Mouse (Mus musculus) layer of hippocampus, postnatal 36 days (tissue): Measurements from ENCODE around the gene Cxcl10. TPM values are rescaled to one million over a fixed set of nuclear protein-coding genes. Genes with fewer than 3 reads are reported as not detected.
A peak's percentile ranks its signal among the peaks of the same experiment; 100 is the strongest.

ENCODE experiments used
- DNase-seq, 2 experiments: peaks; one replicate each; pipeline ENCODE4 v3.0.0; 2022
- total RNA-seq, 2 experiments: library from RNA; stranded (reverse); gene quantifications; 2 replicates each; pipeline ENCODE4 v1.2.3; 2021

Cxcl10 gene
- not detected for total RNA-seq

DNA sequence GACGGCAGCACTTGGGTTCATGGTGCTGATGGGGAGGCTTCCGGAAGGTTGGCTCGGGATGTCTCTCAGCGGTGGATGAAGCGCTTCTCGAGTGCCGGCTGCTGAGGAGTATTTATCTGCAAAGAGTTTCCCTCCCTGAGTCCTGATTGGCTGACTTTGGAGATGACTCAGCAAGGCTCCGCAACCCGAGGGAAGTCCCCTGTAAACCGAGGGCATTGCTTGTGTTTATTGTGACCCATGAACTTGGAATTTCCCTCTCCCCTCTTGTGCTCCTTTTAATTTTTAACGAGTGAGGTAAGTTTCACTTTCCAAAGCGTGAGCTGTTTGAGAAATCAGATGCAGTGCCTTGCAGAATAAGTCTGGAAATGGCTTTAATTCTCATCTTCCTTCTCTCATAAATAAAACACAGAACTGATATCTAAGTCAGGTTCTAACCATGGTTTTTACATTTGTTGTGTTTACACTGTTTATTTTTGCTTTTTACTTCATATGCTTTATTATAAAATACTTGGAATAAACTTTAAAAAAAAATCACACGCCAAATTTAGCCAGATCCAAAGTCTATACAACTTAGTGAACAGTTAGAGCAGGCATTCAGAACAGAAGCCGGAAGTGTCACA is at the start of gene Cxcl10:
TSS of gene Cxcl10 (minus strand) at position 96 of the 620 bp plus-strand sequence.
- no peak for DNase-seq

GRCm38 (mm10) chr5:92398153-92398552 is 49.5 kb upstream of the Cxcl10 start:
- DNase-seq: peak; percentile 47 to 61

- DNase-seq: no peak
Observed at GRCm38 (mm10) chr5:92396476-92396875, 47.8 kb upstream of the Cxcl10 start.

GRCm38 (mm10) chr5:92395764-92396163 is 47.1 kb upstream of the Cxcl10 start:
- no peak for DNase-seq

DNA sequence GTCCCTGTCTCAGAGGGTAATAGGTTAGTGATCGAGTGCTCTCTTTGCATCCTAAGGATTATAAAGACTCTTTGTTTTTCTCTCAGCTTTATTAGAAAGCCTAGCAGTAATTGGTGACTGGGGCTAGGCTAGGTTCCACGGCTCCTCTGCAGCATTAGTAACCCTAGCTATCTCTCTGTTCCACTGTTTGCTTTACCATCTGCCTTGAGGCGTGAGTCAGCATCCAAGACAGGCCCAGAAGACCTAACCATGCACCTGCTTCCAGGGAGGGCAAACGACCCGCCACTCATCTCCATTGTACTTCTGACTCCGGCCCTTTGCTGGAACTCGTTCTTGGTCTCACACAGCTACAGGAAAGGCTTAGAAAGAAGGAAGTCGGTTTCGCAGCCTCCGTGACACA is 45.2 kb upstream of the Cxcl10 start:
- DNase-seq: no peak

GRCm38 (mm10) chr5:92392542-92392941 is 43.9 kb upstream of the Cxcl10 start:
- no peak for DNase-seq

DNA sequence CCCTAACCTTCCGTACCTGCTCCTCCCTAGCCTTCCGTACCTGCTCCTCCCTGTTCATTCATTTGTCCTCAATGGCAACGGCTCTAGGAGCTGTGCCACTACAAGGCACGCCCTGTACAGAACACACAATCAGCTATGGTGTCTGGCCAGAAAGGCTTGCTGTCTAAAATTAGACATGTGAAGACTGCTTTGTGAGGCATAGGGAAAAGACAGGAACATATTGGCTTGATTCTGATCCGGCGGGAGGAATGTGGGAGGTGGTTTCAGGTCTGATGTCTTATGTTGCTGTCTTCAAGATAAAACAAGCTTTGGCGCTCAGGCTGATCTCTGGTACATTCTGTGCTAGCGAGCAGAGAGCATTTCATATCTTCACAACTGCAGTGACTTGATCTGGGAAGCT is 41.9 kb upstream of the Cxcl10 start:
- DNase-seq: no peak

DNA sequence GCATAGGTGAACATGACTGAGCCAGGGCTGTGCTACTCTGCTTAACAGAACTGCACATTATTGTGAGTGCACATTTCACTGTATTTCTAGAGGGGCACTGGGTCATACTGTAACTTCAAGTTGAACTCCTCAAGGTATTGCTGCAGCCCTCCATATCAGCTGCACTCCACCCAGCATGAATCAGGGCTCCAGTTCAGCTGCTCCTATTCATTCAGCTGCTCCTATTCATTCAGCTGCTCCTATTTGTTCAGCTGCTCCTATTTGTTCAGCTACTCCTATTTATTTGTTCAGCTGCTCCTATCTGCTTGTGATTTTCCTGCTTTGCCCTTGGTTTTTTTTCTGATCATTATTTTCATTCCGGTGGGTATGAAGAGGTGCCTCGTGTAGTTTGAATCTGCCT is 41.3 kb upstream of the Cxcl10 start:
- no peak for DNase-seq

DNA sequence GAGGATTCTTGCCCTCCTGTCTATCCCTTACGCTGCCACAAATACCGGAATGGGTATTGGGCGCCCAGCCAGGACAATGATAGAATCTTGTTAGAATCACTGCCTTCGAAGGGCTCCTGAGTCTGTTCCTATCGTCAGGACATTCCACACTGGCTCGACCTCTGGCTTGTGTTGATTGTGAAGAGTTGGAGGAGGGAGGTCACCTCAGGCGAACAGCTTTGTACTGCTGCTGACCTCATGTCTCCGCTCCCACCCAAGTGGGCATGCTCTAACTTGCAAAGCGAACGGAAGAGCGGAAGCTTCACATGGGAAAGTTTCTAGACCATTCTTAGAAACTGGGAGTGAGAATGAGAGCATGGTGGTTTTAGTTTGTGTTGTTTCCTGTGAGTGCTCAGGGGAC is 38.7 kb upstream of the Cxcl10 start:
- no peak for DNase-seq

DNA sequence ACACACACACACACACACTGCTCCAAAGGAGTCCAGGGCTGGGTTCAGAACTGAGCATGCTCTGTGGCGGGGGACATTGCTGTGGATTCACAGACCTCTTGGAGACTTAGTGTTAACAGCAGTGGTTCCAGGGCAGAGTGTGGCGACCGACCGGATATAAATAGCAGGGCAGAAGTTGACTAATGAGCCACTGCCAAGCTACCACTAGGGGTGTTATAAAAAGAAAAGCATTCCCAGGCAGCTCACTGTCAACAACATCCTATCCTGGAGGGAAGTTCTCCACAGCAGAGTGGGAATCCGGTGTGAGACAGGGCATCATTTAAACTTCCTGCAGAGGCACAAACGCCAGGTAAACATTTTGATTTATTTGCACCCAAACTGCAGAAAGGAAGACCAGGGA is 38.0 kb upstream of the Cxcl10 start:
- DNase-seq: no peak

DNA sequence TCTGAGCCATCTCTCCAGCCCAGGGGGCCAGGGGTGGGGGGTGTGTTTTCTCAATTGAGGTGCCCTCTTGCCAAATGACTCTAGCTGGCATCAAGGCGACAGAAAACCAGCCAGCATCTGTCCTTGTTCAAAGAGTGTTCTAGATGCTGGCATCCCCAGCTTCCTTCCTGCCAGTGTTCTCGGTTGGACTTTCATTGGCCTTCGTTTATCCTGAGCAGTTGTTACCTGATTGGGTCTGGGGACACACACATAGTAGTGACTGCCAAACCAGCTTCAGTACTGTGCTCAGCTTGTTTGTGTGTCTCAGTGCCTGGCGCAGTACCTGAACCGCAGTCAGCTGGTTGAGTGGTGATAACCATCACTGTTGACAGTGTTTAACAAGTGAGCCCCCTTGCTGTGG is 37.4 kb upstream of the Cxcl10 start:
- no peak for DNase-seq

DNA sequence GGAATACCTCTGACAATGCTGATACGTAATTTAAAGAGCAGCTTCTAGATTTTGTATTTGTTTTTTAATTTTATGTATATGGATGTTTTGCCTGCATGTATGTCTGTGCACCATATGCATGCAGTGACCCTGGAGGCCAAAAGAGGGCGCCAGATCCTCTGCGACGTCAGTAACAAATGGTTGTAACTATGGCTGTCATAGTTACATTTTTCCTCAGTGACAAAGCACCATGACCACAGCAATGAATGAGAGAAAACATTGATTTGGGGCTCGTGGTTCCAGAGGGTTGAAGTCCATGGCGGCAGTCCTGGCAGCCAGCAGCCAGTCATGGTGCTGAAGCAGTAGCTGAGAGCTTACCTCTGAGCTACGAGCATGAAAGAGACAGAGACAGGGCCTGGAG is 36.2 kb upstream of the Cxcl10 start:
- no peak for DNase-seq

DNA sequence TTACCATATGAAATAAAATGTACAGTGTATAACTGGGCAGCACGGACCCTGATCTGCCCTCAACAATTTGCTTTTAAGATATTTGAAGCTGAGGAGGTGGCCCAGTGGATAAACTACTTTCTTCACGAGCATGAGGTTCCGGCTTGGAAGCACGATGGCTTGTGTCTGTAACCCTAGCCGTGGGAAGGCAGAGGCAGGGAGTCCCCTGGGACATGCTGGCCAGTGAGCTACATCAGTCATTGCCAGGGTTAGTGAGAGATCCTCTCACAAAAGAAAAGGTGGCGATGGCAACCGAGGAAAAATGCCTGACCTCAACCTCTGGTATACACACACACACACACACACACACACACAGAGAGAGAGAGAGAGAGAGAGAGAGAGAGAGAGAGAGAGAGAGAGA is 35.1 kb upstream of the Cxcl10 start:
- no peak for DNase-seq

DNA sequence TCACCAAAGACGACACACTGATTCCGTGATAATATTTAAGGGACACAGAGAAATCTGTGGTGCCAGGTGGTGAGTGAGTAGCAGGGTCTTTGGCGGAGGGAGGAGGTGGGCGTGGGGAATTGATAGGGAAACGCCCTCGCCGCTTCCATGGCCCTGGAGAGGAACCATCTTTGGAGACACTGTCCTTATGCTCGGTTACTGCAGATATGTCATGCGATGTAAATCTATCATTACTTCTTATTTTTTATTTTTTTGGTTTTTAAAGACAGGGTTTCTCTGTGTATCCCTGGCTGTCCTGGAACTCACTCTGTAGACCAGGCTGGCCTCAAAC is 33.6 kb upstream of the Cxcl10 start:
- DNase-seq: no peak

DNA sequence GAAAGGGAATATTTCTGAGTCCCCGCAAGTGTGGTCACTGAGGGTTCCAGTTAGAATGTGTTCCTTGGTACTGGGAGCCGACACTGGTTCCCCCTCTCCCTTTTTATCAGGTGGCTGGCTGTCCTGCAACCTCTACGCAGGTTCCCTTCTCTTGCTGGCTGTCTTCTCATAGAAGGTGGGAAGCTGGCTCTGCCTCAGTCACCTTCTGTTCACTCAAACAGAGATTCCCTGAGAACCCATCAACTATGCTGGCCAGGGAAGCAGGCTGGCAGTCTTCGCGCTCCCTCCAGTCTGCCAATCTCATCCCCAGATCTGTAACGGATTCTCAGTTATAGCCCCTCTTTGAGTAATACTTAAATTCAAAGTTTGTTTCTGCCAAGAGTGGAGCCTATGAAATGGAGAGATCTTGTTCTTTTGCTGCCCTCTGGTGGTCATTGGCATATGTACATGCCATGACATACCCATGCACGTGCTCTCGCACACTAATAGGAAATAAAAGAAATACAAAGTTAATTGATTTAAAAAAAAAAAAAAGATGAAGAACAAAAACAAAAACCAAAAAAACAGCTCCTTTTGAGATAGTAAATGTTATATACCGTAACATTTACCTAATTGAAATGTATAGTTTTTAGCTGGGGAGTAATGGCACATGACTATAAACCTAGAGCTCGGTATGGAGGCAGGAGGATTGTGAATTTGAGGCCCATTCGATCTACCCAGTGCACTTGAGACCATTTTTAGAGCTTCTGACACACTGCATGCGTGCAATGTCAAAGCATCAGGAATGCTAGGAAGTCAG is 33.1 kb upstream of the Cxcl10 start:
- DNase-seq: peak; percentile 68

- no peak for DNase-seq
Observed at GRCm38 (mm10) chr5:92376795-92377405, 28.2 kb upstream of the Cxcl10 start.

DNA sequence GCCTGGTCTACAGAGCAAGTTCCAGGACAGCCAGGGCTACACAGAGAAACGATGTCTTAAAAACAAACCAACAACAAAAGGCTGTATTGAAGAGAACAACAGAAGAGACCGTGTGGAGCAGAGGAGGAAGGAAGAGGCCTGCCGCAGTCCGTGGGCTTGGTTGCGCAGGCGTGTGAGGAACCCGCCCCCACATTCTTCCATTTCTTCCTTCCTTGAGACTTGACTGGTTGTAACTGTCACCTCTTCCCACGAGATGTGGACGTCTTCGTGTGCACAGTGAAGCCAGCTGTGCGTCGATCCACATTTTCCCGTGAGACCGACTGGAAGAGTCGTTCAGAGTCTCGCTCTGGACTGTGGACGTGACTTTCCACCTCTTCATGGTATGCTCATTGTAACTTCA is 26.7 kb upstream of the Cxcl10 start:
- DNase-seq: no peak

DNA sequence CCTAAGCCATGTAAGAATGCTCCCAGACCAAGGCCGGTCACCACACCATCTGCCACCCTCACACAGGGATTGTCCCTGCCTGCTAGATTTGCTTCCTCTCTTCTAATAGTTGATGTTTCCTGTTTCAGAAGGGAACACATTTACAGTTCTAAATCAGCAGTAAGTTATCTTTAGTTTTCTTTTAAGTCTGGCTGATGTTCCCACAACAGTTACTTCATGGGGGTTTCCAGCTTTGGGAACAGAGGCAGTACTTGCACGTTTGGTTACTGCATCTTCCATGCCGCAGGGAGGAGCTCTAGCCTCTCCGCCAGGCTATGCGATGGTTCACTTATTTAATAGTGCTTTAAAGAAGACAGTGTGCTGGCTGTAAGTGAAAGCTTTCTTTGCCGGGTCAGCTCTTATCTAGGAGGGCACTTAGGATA is 26.0 kb upstream of the Cxcl10 start:
- no peak for DNase-seq

DNA sequence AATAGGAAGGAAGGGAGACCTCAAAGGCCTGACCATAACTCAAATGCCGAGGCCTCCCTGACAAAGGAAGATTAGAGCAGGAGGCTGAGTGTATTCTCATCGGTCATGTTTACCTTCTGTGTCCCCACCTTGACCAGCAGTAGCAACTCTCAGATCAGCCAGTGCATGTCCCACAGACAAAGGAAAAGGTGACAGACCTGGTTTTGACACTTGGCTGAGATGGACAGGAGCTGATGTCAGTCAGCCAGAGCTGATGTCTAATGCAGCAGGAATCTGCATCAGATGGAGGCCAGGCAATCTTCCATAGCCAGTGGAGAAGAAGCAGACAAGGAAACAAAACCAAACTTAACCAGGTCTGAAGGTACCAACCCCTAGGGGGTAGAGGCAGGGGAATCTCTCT is 23.9 kb upstream of the Cxcl10 start:
- DNase-seq: no peak

DNA sequence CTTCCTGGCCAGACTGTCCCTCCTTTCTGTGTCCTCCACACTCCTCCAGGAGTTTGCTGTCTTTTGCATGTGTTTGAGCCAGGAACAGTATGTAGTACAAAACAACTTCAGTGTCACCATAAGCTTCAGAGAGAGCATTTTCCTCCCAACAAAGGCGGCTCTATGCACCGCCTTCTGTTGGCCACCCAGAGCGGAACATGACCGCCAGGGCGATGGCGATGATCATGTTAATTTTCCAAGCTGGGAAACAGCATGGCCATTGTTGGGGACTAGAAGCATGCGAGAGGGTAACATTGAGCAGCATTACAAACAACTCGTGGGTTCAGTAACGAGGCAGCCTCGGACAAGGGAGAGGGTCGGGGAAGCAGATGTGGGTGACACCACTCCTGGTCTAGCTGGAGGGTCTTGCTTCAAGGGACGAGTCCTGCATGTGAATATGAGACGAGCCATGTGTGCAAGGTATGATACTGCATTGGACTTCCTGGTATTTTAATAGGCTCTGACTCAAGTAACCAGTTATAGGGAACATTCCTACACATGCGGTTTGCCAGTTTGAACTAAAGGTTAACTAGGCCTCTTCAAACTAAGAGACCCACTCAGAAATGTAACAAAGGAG is 22.8 kb upstream of the Cxcl10 start:
- peak in 1 of 2 experiments; percentile 15 for DNase-seq

GRCm38 (mm10) chr5:92370891-92371290 is 22.2 kb upstream of the Cxcl10 start:
- DNase-seq: no peak

GRCm38 (mm10) chr5:92370392-92370791 is 21.7 kb upstream of the Cxcl10 start:
- no peak for DNase-seq

DNA sequence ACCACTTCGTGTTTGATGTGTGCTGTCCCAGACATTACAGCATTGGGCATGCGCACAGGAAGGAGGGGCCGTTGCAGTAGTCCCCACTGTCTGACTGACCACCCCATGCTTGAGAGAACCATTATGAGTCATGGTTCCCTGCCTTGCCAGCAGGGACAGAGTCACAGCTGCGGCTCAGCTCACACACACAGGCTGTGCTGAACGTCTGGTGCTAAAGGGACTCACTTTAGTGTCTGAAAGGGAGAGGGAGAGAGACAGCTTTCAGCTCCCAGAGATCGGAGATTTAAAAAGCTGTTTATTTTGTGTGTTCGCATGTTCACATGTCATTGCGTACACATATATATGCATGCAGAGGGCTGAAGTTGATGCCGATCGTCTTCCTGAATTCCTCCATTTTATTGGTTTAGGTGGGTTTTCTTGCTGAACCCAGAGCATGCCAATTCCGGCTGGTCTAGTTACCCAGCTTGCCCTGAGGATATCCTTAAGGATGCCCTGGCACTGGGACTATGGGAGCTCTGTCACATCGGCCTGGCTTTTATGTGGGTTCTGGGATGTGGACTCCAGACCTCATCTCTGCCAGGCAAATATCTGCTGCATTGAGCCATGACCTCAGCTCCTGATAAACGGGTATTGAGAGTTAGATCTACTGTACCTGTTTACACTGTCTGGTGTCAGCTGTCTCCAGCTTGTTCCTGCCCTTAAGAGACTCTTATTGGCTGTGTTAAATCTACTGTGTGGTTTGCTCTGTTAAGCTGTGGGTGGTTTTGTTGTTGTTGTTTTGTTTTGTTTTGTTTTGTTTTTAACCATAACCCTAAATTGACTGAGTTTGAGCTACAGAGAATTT is 20.7 kb upstream of the Cxcl10 start:
- DNase-seq: peak; percentile 42 to 48
